Mouse (Mus musculus) liver, adult 2 months (tissue): ENCODE data around the gene Kcnk7. TPM values are rescaled to one million over a fixed set of nuclear protein-coding genes. Genes with fewer than 3 reads are reported as not detected.

ENCODE experiments used
- DNase-seq: peaks from one replicate; pipeline ENCODE4 v3.0.0-alpha.2; 2011; ENCODE audit warnings: low read depth, low spot score; ENCODE audit errors: extremely low read depth
- H3K27ac ChIP-seq: fragments of 200-500 bp; replicated peaks from 2 replicates; pipeline ENCODE4 v1.5.1; 2012; ENCODE audit warnings: low read depth, mild to moderate bottlenecking, control low read depth, inconsistent platforms, low read length; ENCODE audit not compliant: insufficient read depth
- H3K27me3 ChIP-seq: fragments of 200-500 bp; 2 replicates; pipeline ENCODE4 v1.6.1; 2012; ENCODE audit warnings: mild to moderate bottlenecking, moderate library complexity, low read length, inconsistent platforms; ENCODE audit not compliant: control insufficient read depth, insufficient read depth
- H3K36me3 ChIP-seq: fragments of 200-500 bp; 2 replicates; pipeline ENCODE4 v1.6.1; 2012; ENCODE audit warnings: low read length, inconsistent platforms; ENCODE audit not compliant: control insufficient read depth, insufficient read depth
- H3K4me1 ChIP-seq: fragments of 200-500 bp; 2 replicates; pipeline ENCODE4 v1.6.1; 2011; ENCODE audit warnings: low read length; ENCODE audit not compliant: control insufficient read depth, insufficient read depth
- H3K4me3 ChIP-seq: fragments of 200-500 bp; 2 replicates; pipeline ENCODE4 v1.5.1; 2011; ENCODE audit warnings: low read depth, mild to moderate bottlenecking, control low read depth, low read length, moderate library complexity; ENCODE audit not compliant: insufficient read depth
- H3K79me2 ChIP-seq: fragments of 200-500 bp; 2 replicates; pipeline ENCODE4 v1.6.1; 2012; ENCODE audit warnings: inconsistent platforms, mild to moderate bottlenecking, low read length, moderate library complexity; ENCODE audit not compliant: control insufficient read depth, insufficient read depth
- H3K9ac ChIP-seq: fragments of 200-500 bp; 2 replicates; pipeline ENCODE4 v1.6.1; 2012; ENCODE audit warnings: low read depth, mild to moderate bottlenecking, control low read depth, inconsistent platforms, low read length
- CTCF ChIP-seq: fragments of 200-500 bp; IDR thresholded peaks from 2 replicates; pipeline ENCODE4 v1.5.1; 2011; ENCODE audit warnings: low read depth, low read length, control low read depth
- POLR2A ChIP-seq: fragments of 200-500 bp; IDR thresholded peaks from 2 replicates; pipeline ENCODE4 v1.6.1; 2011; ENCODE audit warnings: low read length, control low read depth; ENCODE audit not compliant: insufficient read depth; ENCODE audit errors: extremely low read depth
- WGBS: fragments of 180-500 bp; shearing (Covaris S2); methylation state at CpG from one replicate; pipeline ENCODE4 v1.1.7; 2018; 5-methylcytosine and 5-hydroxymethylcytosine counted together
- polyA plus RNA-seq: library from polyadenylated mRNA; depleted of rRNA; stranded (reverse); fragments of >200 nt; gene quantifications from 2 replicates; pipeline ENCODE4 v1.2.3, GENCODE M21; 2012
- total RNA-seq: library from RNA; depleted of rRNA; stranded (reverse); fragments of >200 nt; gene quantifications from 2 replicates; pipeline ENCODE4 v1.2.3, GENCODE M21; 2014

Gene Kcnk7
- total and polyA plus RNA-seq, 2 experiments, result not detected

- no peak for DNase-seq
- Histone ChIP-seq H3K79me2 (no peaks in the 10 kb centered on the region), H3K4me1 (no peaks in the 10 kb centered on the region), H3K27me3 (peaks cover 5% of the 10 kb centered on the region), H3K27ac (no peak overlapping the region), H3K4me3 (no peak overlapping the region), H3K9ac (no peak overlapping the region), H3K36me3 (no peaks in the 10 kb centered on the region)
- TF ChIP-seq CTCF (no peak), POLR2A (no peak)
- 16% methylated on average over 36 of the region's 36 CpGs for WGBS
Measured at GRCm38 (mm10) chr19:5745756-5746710, 41.9 kb downstream of the Kcnk7 start.

GRCm38 (mm10) chr19:5746907-5747363 is 42.8 kb downstream of the Kcnk7 start:
- H3K27ac ChIP-seq, result no peak overlapping the region
- no peaks in the 10 kb centered on the region for H3K4me1 ChIP-seq
- H3K36me3 ChIP-seq, result no peaks in the 10 kb centered on the region
- TF ChIP-seq CTCF (no peak), POLR2A (no peak)
- H3K4me3 ChIP-seq, result no peak overlapping the region
- H3K9ac ChIP-seq, result no peak overlapping the region
- H3K27me3 ChIP-seq, result peaks cover 2% of the 10 kb centered on the region
- DNase-seq, result no peak
- no peaks in the 10 kb centered on the region for H3K79me2 ChIP-seq
- WGBS, result 34% methylated on average over 12 of the region's 12 CpGs

- Histone ChIP-seq H3K79me2 (no peaks in the 10 kb centered on the region), H3K4me1 (no peaks in the 10 kb centered on the region), H3K36me3 (no peaks in the 10 kb centered on the region), H3K27ac (no peak overlapping the region), H3K27me3 (no peaks in the 10 kb centered on the region), H3K9ac (no peak overlapping the region), H3K4me3 (no peak overlapping the region)
- no peak for DNase-seq
- TF ChIP-seq POLR2A (no peak), CTCF (no peak)
- 73% methylated on average over 6 of the region's 6 CpGs for WGBS
Measured at GRCm38 (mm10) chr19:5749476-5749875, 45.3 kb downstream of the Kcnk7 start.

GRCm38 (mm10) chr19:5750951-5751350 is 46.8 kb downstream of the Kcnk7 start:
- DNase-seq, result no peak
- Histone ChIP-seq H3K27ac (no peak overlapping the region), H3K4me1 (no peaks in the 10 kb centered on the region), H3K4me3 (no peak overlapping the region), H3K27me3 (no peaks in the 10 kb centered on the region), H3K36me3 (no peaks in the 10 kb centered on the region), H3K9ac (no peak overlapping the region), H3K79me2 (no peaks in the 10 kb centered on the region)
- WGBS, result 35% methylated on average over 22 of the region's 22 CpGs
- TF ChIP-seq POLR2A (no peak), CTCF (no peak)

GRCm38 (mm10) chr19:5751742-5752141 is 47.6 kb downstream of the Kcnk7 start:
- Histone ChIP-seq H3K27me3 (no peaks in the 10 kb centered on the region), H3K4me3 (no peak overlapping the region), H3K36me3 (no peaks in the 10 kb centered on the region), H3K79me2 (no peaks in the 10 kb centered on the region), H3K27ac (no peak overlapping the region), H3K9ac (no peak overlapping the region), H3K4me1 (no peaks in the 10 kb centered on the region)
- peak; percentile 41 for DNase-seq
- WGBS, result 19% methylated on average over 20 of the region's 20 CpGs
- TF ChIP-seq POLR2A (no peak), CTCF (no peak)
